Mouse (Mus musculus) CH12.LX (cell line): Measurements from ENCODE around the gene Wars.

Experiments used
- CTCF ChIP-seq, 2 experiments: IDR thresholded peaks in 1 of 2; conservative IDR thresholded peaks in 1 of 2; 2 replicates each; pipeline ENCODE4 v1.5.1; 2011 to 2012; ENCODE audit warnings: low read depth in 2 of 2, low read length in 2 of 2, improper control_type of control experiment in 1 of 2, inconsistent platforms in 1 of 2, mild to moderate bottlenecking in 1 of 2, moderate library complexity in 1 of 2
- E2F4 ChIP-seq: IDR thresholded peaks from 2 replicates; pipeline ENCODE4 v1.6.1; 2011; ENCODE audit warnings: low read depth, low read length, improper control_type of control experiment; ENCODE audit not compliant: insufficient replicate concordance
- EP300 ChIP-seq: IDR thresholded peaks from 2 replicates; pipeline ENCODE4 v1.6.1; 2011; ENCODE audit warnings: low read length, improper control_type of control experiment
- HCFC1 ChIP-seq: IDR thresholded peaks from 2 replicates; pipeline ENCODE4 v1.6.1; 2012; ENCODE audit warnings: low read depth, mild to moderate bottlenecking, inconsistent platforms, low read length, improper control_type of control experiment
- KAT2A ChIP-seq: IDR thresholded peaks from 2 replicates; pipeline ENCODE4 v1.6.1; 2012; ENCODE audit warnings: low read length, improper control_type of control experiment, inconsistent platforms; ENCODE audit not compliant: insufficient replicate concordance
- MXI1 ChIP-seq: IDR thresholded peaks from 2 replicates; pipeline ENCODE4 v1.6.1; 2011; ENCODE audit warnings: mild to moderate bottlenecking, low read depth, low read length, improper control_type of control experiment
- NELFE ChIP-seq: IDR thresholded peaks from 2 replicates; pipeline ENCODE4 v1.6.1; 2011; ENCODE audit warnings: low read depth, low read length, improper control_type of control experiment
- POLR2A ChIP-seq: IDR thresholded peaks from 2 replicates; pipeline ENCODE4 v1.6.1; 2011; ENCODE audit warnings: low read depth, mild to moderate bottlenecking, improper control_type of control experiment, low read length
- POLR2AphosphoS2 ChIP-seq: IDR thresholded peaks from 2 replicates; pipeline ENCODE4 v1.6.1; 2011; ENCODE audit warnings: low read depth, low read length, improper control_type of control experiment
- USF2 ChIP-seq: conservative IDR thresholded peaks from 2 replicates; pipeline ENCODE4 v1.6.1; 2011; ENCODE audit warnings: low read depth, low read length, improper control_type of control experiment
- ZKSCAN1 ChIP-seq: IDR thresholded peaks from 2 replicates; pipeline ENCODE4 v1.6.1; 2012; ENCODE audit warnings: low read depth, inconsistent platforms, low read length, improper control_type of control experiment, borderline replicate concordance

GRCm38 (mm10) chr12:108855081-108855480 lies 38.9 kb downstream of the Wars start:
- TF ChIP-seq CTCF (conservative IDR thresholded peaks at IDR 0.05 in 1 of 2, IDR thresholded peaks at IDR 0.05 in 1 of 2; ENCODE audit: low read depth in 2 of 2, low read length in 2 of 2) (no peak), POLR2A (no peak), EP300 (no peak), USF2 (no peak), ZKSCAN1 (no peak), POLR2AphosphoS2 (no peak), KAT2A (no peak), HCFC1 (no peak), E2F4 (no peak), MXI1 (no peak), NELFE (no peak)
